9 mouse cellular contexts compared by ENCODE assay signal in genomic region chr2:172550364-172551080, GRCm38 (mm10). TPM values are rescaled to one million over a fixed set of nuclear protein-coding genes. Genes with fewer than 3 reads are reported as not detected.
DNase-seq lines count a peak whose midpoint lies in the region; ATAC-seq lines count a peak whose summit lies in the region.
"Had no signal": no experiment of that assay in that cellular context is flagged by ENCODE, and none has a peak within 500 bp of the region (broad histone marks: within the 10 kb centered on the region; RNA-seq: fewer than 3 reads in every experiment).

No protein-coding gene starts in this region.

- H3K4me3 ChIP-seq in forebrain, embryonic 11.5 days (ENCODE audit: low read depth, low read length) = peak overlapping the region; percentile 56
- H3K4me3 ChIP-seq in hindbrain, embryonic 10.5 days = peak overlapping the region; percentile 53
- peak overlapping the region; percentile 41 for H3K4me3 ChIP-seq in limb, embryonic 11.5 days (ENCODE audit: low read depth, low read length)
- peak overlapping the region; percentile 31 for H3K4me3 ChIP-seq in midbrain, embryonic 13.5 days (replicated peaks)
- peak overlapping the region; percentile 45 for H3K4me3 ChIP-seq in stomach, embryonic 16.5 days (replicated peaks; ENCODE audit: low read length)

- H3K27ac ChIP-seq in forebrain, embryonic 11.5 days (ENCODE audit: low read depth, low read length) = peak overlapping the region; percentile 25; the same call in 1 of the 2 replicates
- peak overlapping the region; percentile 30; the same call in 1 of the 2 replicates for H3K27ac ChIP-seq in hindbrain, embryonic 10.5 days
- H3K27ac ChIP-seq in limb, embryonic 11.5 days (replicated peaks; ENCODE audit: low read depth, low read length) = no peak overlapping the region
- no peak overlapping the region for H3K27ac ChIP-seq in midbrain, embryonic 13.5 days
- peak overlapping the region; percentile 17; the same call in 1 of the 2 replicates for H3K27ac ChIP-seq in stomach, embryonic 16.5 days (ENCODE audit: low read length)

- under 1% methylated on average over 62 of the region's 62 CpGs for WGBS in forebrain, embryonic 11.5 days
- under 1% methylated on average over 62 of the region's 62 CpGs for WGBS in hindbrain, embryonic 10.5 days
- WGBS in limb, embryonic 11.5 days = under 1% methylated on average over 62 of the region's 62 CpGs
- under 1% methylated on average over 62 of the region's 62 CpGs for WGBS in midbrain, embryonic 13.5 days
- WGBS in stomach, embryonic 16.5 days = under 1% methylated on average over 61 of the region's 62 CpGs

- H3K9me3 ChIP-seq in forebrain, embryonic 11.5 days (ENCODE audit: control insufficient read depth, low read length) = no peaks in the 10 kb centered on the region
- H3K9me3 ChIP-seq in hindbrain, embryonic 10.5 days = no peaks in the 10 kb centered on the region
- no peaks in the 10 kb centered on the region for H3K9me3 ChIP-seq in limb, embryonic 11.5 days (ENCODE audit: control insufficient read depth, low read length)
- no peaks in the 10 kb centered on the region for H3K9me3 ChIP-seq in midbrain, embryonic 13.5 days
- H3K9me3 ChIP-seq in stomach, embryonic 16.5 days (replicated peaks; ENCODE audit: control insufficient read depth, low read length) = no peaks in the 10 kb centered on the region

- peak; percentile 63 for ATAC-seq in forebrain, embryonic 11.5 days (replicated peaks; ENCODE audit: low FRiP score)
- 0 out of 2 replicates have a peak, but pooled peaks have one; percentile 31 for ATAC-seq in limb, embryonic 11.5 days (ENCODE audit: insufficient number of reproducible peaks, low FRiP score, low TSS enrichment, low read depth)
- ATAC-seq in midbrain, embryonic 13.5 days = peak; percentile 29; the same call in 1 of the 2 replicates
- ATAC-seq in stomach, embryonic 16.5 days (ENCODE audit: insufficient read depth, low FRiP score) = peak; percentile 40; the same call in 1 of the 2 replicates

- H3K27me3 ChIP-seq in forebrain, embryonic 11.5 days (ENCODE audit: control insufficient read depth, insufficient read depth, low read length) = peaks cover 77% of the 10 kb centered on the region
- H3K27me3 ChIP-seq in hindbrain, embryonic 10.5 days (ENCODE audit: insufficient read depth, poor library complexity, severe bottlenecking) = peaks cover 100% of the 10 kb centered on the region
- peaks cover 58% of the 10 kb centered on the region for H3K27me3 ChIP-seq in limb, embryonic 11.5 days (ENCODE audit: control insufficient read depth, insufficient read depth, low read length)
- H3K27me3 ChIP-seq in midbrain, embryonic 13.5 days = peaks cover 99% of the 10 kb centered on the region
- H3K27me3 ChIP-seq in stomach, embryonic 16.5 days (ENCODE audit: control insufficient read depth, insufficient read depth, low read length) = peaks cover 87% of the 10 kb centered on the region

- peak overlapping the region; percentile 77 for H3K9ac ChIP-seq in forebrain, embryonic 11.5 days (ENCODE audit: low read length)
- H3K9ac ChIP-seq in limb, embryonic 11.5 days (ENCODE audit: low read length) = peak overlapping the region; percentile 57
- H3K9ac ChIP-seq in midbrain, embryonic 13.5 days (replicated peaks) = no peak overlapping the region
- peak overlapping the region; percentile 64 for H3K9ac ChIP-seq in stomach, embryonic 16.5 days (ENCODE audit: low read length)

- H3K4me1 ChIP-seq in forebrain, embryonic 11.5 days (replicated peaks; ENCODE audit: control insufficient read depth, insufficient read depth, low read length) = peaks cover 39% of the 10 kb centered on the region
- H3K4me1 ChIP-seq in hindbrain, embryonic 10.5 days (replicated peaks) = peaks cover 74% of the 10 kb centered on the region
- H3K4me1 ChIP-seq in limb, embryonic 11.5 days (ENCODE audit: control insufficient read depth, insufficient read depth, low read length) = peaks cover 34% of the 10 kb centered on the region
- peaks cover 49% of the 10 kb centered on the region for H3K4me1 ChIP-seq in midbrain, embryonic 13.5 days (replicated peaks)
- H3K4me1 ChIP-seq in stomach, embryonic 16.5 days (ENCODE audit: control insufficient read depth, insufficient read depth, low read length) = peaks cover 8% of the 10 kb centered on the region; the same call in 1 of the 2 replicates

- peak overlapping the region; percentile 79 for H3K4me2 ChIP-seq in forebrain, embryonic 11.5 days (ENCODE audit: low read depth, low read length, severe bottlenecking)
- H3K4me2 ChIP-seq in limb, embryonic 11.5 days (ENCODE audit: low read depth, severe bottlenecking) = peak overlapping the region; percentile 89
- H3K4me2 ChIP-seq in midbrain, embryonic 13.5 days (replicated peaks) = peak overlapping the region; percentile 51
- H3K4me2 ChIP-seq in stomach, embryonic 16.5 days (ENCODE audit: low read depth, low read length) = peak overlapping the region; percentile 54

- DNase-seq in cerebellum, adult 8-10 months = peak; percentile 6
- DNase-seq in cerebellum, adult 11 months = no peak
- DNase-seq in adrenal gland, postnatal 4 days (ENCODE audit: low spot score in 2 of 2) = peak; percentile 38 to 41
- DNase-seq in forebrain, embryonic 11.5 days (ENCODE audit: low spot score) = peak; percentile 95
- peak; percentile 90 for DNase-seq in hindbrain, embryonic 10.5 days (ENCODE audit: low spot score)
- DNase-seq in limb, embryonic 11.5 days (ENCODE audit: low spot score) = peak; percentile 95

- H3K36me3 ChIP-seq in forebrain, embryonic 11.5 days (ENCODE audit: control insufficient read depth, insufficient read depth, low read length) = no peaks in the 10 kb centered on the region
- H3K36me3 ChIP-seq in hindbrain, embryonic 10.5 days = no peaks in the 10 kb centered on the region
- no peaks in the 10 kb centered on the region for H3K36me3 ChIP-seq in limb, embryonic 11.5 days (ENCODE audit: control insufficient read depth, insufficient read depth, low read length)
- H3K36me3 ChIP-seq in midbrain, embryonic 13.5 days = no peaks in the 10 kb centered on the region
- no peaks in the 10 kb centered on the region for H3K36me3 ChIP-seq in stomach, embryonic 16.5 days (ENCODE audit: control insufficient read depth, insufficient read depth, low read length)

RNA-seq across cellular contexts. Expression of gene Tfap2c, which starts 1.1 kb away (rescaled TPM):
- under 1 TPM in 1 of 2 experiments, not detected in 1; 0.11 TPM for total RNA-seq in adrenal gland, postnatal 4 days (2021)
- polyA plus RNA-seq in forebrain, embryonic 11.5 days (2014; fragmentation: Nextera tagmentation; extraction: Ambion mirVana) = 45.1 and 46.5 TPM in 2 replicates
- polyA plus RNA-seq in hindbrain, embryonic 10.5 days (2016; fragmentation: Nextera tagmentation; extraction: Ambion mirVana) = 3.3 and 5.5 TPM in 2 replicates
- polyA plus RNA-seq in limb, embryonic 11.5 days (2014; fragmentation: Nextera tagmentation; extraction: Ambion mirVana) = 5.9 and 7.6 TPM in 2 replicates
- polyA plus RNA-seq in midbrain, embryonic 13.5 days (2015; fragmentation: Nextera tagmentation; extraction: Ambion mirVana) = 0.53 and 1.6 TPM in 2 replicates
- polyA plus RNA-seq in stomach, embryonic 16.5 days (2015; fragmentation: Nextera tagmentation; extraction: Ambion mirVana) = 7.6 and 8.4 TPM in 2 replicates
- total RNA-seq: CH12.LX had no signal

Comparison
In these comparisons a context has a peak if more than half of its experiments do, and no peak if none do; other contexts are left out.
1. H3K27ac ChIP-seq: peak in forebrain, embryonic 11.5 days (single experiment), hindbrain, embryonic 10.5 days (single experiment) and stomach, embryonic 16.5 days (single experiment); none in limb, embryonic 11.5 days (single experiment) and midbrain, embryonic 13.5 days (single experiment).
2. Peak in every context shown above with its lines, with median percentiles within 50 percentile points of each other: ATAC-seq, H3K4me2 ChIP-seq and H3K4me3 ChIP-seq.